Mouse (Mus musculus): ENCODE measurements around the gene Gm10392.

The Gm10392 gene

GRCm38 (mm10) chr11:77519043-77519442 lies at the start of gene Gm10392:
Gene Gm10392, minus strand, starts transcription at chr11:77519198.
- TF ChIP-seq GATA4 (IDR thresholded peaks at IDR 0.05; ENCODE audit: insufficient replicate concordance, low read length): no peak

GRCm38 (mm10) chr11:77545261-77545660 lies 26.3 kb upstream of the Gm10392 start:
- TF ChIP-seq GATA4 (IDR thresholded peaks at IDR 0.05; ENCODE audit: insufficient replicate concordance, low read length): no peak

- no peak for TF ChIP-seq GATA4 (IDR thresholded peaks at IDR 0.05; ENCODE audit: insufficient replicate concordance, low read length)
These were observed 13.3 kb upstream of the Gm10392 start for GRCm38 (mm10) chr11:77532202-77532846.

- TF ChIP-seq GATA4 (IDR thresholded peaks at IDR 0.05; ENCODE audit: insufficient replicate concordance, low read length): no peak
These were observed 11.9 kb upstream of the Gm10392 start for GRCm38 (mm10) chr11:77530862-77531261.

GRCm38 (mm10) chr11:77529644-77530043 lies 10.6 kb upstream of the Gm10392 start:
- TF ChIP-seq GATA4 (IDR thresholded peaks at IDR 0.05; ENCODE audit: insufficient replicate concordance, low read length): no peak

- no peak for TF ChIP-seq GATA4 (IDR thresholded peaks at IDR 0.05; ENCODE audit: insufficient replicate concordance, low read length)
These were observed 6.9 kb upstream of the Gm10392 start for GRCm38 (mm10) chr11:77525804-77526486.

- TF ChIP-seq GATA4 (IDR thresholded peaks at IDR 0.05; ENCODE audit: insufficient replicate concordance, low read length): no peak
These were observed 1.9 kb upstream of the Gm10392 start for GRCm38 (mm10) chr11:77520601-77521529.

- TF ChIP-seq GATA4 (IDR thresholded peaks at IDR 0.05; ENCODE audit: insufficient replicate concordance, low read length): no peak
These were observed 773 bp downstream of the Gm10392 start for GRCm38 (mm10) chr11:77518051-77518798.

- no peak for TF ChIP-seq GATA4 (IDR thresholded peaks at IDR 0.05; ENCODE audit: insufficient replicate concordance, low read length)
These were observed 2.2 kb downstream of the Gm10392 start for GRCm38 (mm10) chr11:77516553-77517425.

GRCm38 (mm10) chr11:77515637-77516552 lies 3.1 kb downstream of the Gm10392 start, which contains the start of gene Trp53i13:
Gene Trp53i13, minus strand, starts transcription at chr11:77515980.
- no peak for TF ChIP-seq GATA4 (IDR thresholded peaks at IDR 0.05; ENCODE audit: insufficient replicate concordance, low read length)

GRCm38 (mm10) chr11:77514832-77515636 lies 4.0 kb downstream of the Gm10392 start, which contains the start of gene Abhd15:
Gene Abhd15, plus strand, starts transcription at chr11:77515121.
- no peak for TF ChIP-seq GATA4 (IDR thresholded peaks at IDR 0.05; ENCODE audit: insufficient replicate concordance, low read length)

- no peak for TF ChIP-seq GATA4 (IDR thresholded peaks at IDR 0.05; ENCODE audit: insufficient replicate concordance, low read length)
These were observed 4.6 kb downstream of the Gm10392 start for GRCm38 (mm10) chr11:77514281-77514831.
